Mouse (Mus musculus) erythroblast, embryonic 14.5 days (primary cell): ENCODE results near the gene Plekha5. TPM values are rescaled to one million over a fixed set of nuclear protein-coding genes. Genes with fewer than 3 reads are reported as not detected.

Source experiments
- H3K27me3 ChIP-seq: 2 replicates; pipeline ENCODE4 v1.6.1; 2012; ENCODE audit warnings: inconsistent platforms; ENCODE audit not compliant: control insufficient read depth
- H3K36me3 ChIP-seq: 2 replicates; pipeline ENCODE4 v1.6.1; 2012; ENCODE audit warnings: mild to moderate bottlenecking, inconsistent platforms; ENCODE audit not compliant: control insufficient read depth
- H3K4me1 ChIP-seq: 2 replicates; pipeline ENCODE4 v1.6.1; 2012; ENCODE audit warnings: inconsistent platforms; ENCODE audit not compliant: control insufficient read depth
- H3K4me3 ChIP-seq: replicated peaks from 2 replicates; pipeline ENCODE3; 2012; ENCODE audit warnings: moderate library complexity, mild to moderate bottlenecking, inconsistent platforms
- H3K9me3 ChIP-seq: 2 replicates; pipeline ENCODE4 v1.6.1; 2012; ENCODE audit warnings: low read length, inconsistent platforms, mixed read lengths; ENCODE audit not compliant: control insufficient read depth
- GATA1 ChIP-seq: IDR thresholded peaks from 2 replicates; pipeline ENCODE4 v1.6.1; 2012; ENCODE audit warnings: low read length, inconsistent platforms, mixed read lengths
- TAL1 ChIP-seq: IDR thresholded peaks from 3 replicates; pipeline ENCODE4 v1.6.1; 2012; ENCODE audit warnings: low read length, inconsistent platforms, mixed read lengths
- polyA plus RNA-seq: library from polyadenylated mRNA; stranded (reverse); fragments of >175 nt; gene quantifications from 2 replicates; pipeline ENCODE4 v1.2.3, GENCODE M21; 2012

Plekha5 gene
- polyA plus RNA-seq, 1 experiment: 0.01 TPM

DNA sequence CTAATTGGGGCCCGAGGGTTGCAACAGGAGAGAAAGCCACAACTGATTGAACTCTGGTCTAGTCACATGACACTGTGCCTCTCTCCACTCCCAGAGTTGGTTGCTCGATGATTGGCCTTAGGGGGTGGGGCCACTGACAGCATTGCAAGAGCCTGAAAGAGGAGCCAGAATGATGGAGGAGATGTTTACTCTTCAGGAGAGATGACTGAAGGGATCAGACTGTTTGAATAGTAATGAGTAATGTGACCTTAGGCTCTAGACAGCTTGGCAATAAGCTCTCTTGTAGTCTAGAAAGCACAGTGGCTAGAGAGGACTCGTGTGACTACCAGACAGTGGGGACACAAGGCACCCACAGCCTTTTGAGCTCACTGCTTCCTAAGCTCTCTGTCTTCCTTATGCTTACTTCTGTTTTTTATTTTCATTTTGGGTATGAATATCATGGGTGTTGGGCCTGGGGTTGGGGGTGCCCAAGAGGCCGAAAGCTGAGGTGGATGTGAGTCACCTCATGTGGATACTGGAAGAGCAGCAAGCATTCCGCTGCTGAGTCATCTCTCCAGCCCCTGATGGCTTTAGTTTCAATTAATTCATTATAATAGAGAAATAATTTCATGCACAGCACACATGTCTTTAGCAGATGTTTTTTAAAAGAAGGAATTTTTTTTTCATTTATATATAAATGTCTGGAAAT is 124.4 kb downstream of the Plekha5 start:
- H3K27me3 ChIP-seq: no peaks in the 10 kb centered on the region
- TF ChIP-seq GATA1 (no peak), TAL1 (no peak)
- H3K4me1 ChIP-seq: no peaks in the 10 kb centered on the region
- H3K36me3 ChIP-seq: peaks cover 4% of the 10 kb centered on the region; the same call in 1 of the 2 replicates
- H3K4me3 ChIP-seq: no peak overlapping the region
- no peaks in the 10 kb centered on the region for H3K9me3 ChIP-seq

GRCm38 (mm10) chr6:140550741-140551140 is 126.9 kb downstream of the Plekha5 start:
- Histone ChIP-seq H3K4me1 (no peaks in the 10 kb centered on the region), H3K9me3 (no peaks in the 10 kb centered on the region), H3K27me3 (no peaks in the 10 kb centered on the region), H3K36me3 (peaks cover 2% of the 10 kb centered on the region; the same call in 1 of the 2 replicates), H3K4me3 (no peak overlapping the region)
- TF ChIP-seq TAL1 (no peak), GATA1 (no peak)

- no peaks in the 10 kb centered on the region for H3K9me3 ChIP-seq
- TF ChIP-seq GATA1 (no peak), TAL1 (no peak)
- no peak overlapping the region for H3K4me3 ChIP-seq
- peaks cover 2% of the 10 kb centered on the region; the same call in 1 of the 2 replicates for H3K36me3 ChIP-seq
- no peaks in the 10 kb centered on the region for H3K27me3 ChIP-seq
- no peaks in the 10 kb centered on the region for H3K4me1 ChIP-seq
These were observed 130.4 kb downstream of the Plekha5 start for GRCm38 (mm10) chr6:140554261-140554660.

DNA sequence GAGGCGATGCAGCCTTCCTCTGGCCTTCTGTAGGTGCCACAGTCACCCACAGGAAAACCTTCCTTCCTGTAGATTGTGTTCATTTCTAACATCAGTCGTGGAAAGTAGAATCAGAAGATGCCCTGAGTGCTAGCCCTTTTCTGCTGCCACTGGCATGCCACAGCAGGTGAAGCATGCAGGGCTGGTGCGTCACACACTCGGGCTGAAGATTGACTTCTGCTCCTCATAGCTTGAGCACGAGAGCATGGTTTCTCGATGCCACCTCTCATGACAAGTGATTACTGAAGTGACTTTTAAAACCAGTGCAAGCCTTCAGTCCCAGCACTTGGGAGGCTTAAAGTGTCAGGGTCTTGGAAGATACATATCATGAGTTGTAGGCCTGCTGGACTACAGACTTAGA is 135.6 kb downstream of the Plekha5 start:
- H3K4me3 ChIP-seq: no peak overlapping the region
- H3K36me3 ChIP-seq: no peaks in the 10 kb centered on the region; the same call in 1 of the 2 replicates
- H3K4me1 ChIP-seq: peaks cover 6% of the 10 kb centered on the region
- no peaks in the 10 kb centered on the region for H3K9me3 ChIP-seq
- no peak for TF ChIP-seq GATA1
- TF ChIP-seq TAL1: no peak
- H3K27me3 ChIP-seq: no peaks in the 10 kb centered on the region

DNA sequence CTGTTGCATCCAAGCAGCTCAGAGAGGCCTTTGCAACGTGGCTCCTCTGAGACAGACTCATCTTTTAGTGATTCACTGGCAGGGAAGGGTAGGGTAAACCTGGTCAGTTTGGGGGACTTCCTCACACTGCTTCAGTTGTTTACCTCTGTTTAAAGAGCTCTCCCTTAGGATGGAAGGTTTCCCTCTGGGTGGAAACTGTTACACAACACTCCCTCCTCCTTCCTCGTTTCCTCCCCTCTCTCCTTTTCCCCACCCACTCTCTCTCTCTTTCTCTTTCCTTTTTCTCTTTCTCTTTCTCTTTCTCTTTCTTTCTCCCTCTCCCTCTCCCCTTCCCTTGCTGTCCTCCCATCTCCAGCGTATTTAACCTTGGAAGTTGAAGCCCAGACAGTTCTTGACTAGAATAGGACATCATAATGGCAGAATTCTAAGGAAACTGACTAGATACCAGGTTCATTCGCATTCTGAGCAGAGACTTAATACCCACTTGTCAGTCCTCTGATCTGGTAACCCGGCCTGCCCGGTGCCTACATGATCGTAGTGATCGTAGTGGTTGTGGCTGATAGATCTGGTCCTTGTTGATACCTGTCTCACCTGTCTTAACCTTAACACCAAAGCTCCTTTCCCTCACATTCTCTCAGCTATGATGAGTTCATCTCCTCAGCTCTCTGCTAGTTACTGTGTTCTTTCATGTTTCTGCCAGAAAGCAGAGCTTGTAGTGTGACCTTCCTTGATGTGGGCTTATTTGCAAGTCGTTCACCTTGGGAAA is 137.5 kb downstream of the Plekha5 start:
- H3K36me3 ChIP-seq: no peaks in the 10 kb centered on the region
- H3K27me3 ChIP-seq: no peaks in the 10 kb centered on the region
- no peaks in the 10 kb centered on the region for H3K9me3 ChIP-seq
- no peak for TF ChIP-seq TAL1
- TF ChIP-seq GATA1: no peak
- H3K4me1 ChIP-seq: peaks cover 6% of the 10 kb centered on the region
- no peak overlapping the region for H3K4me3 ChIP-seq

GRCm38 (mm10) chr6:140561917-140562590 is 138.2 kb downstream of the Plekha5 start:
- Histone ChIP-seq H3K4me3 (no peak overlapping the region), H3K27me3 (no peaks in the 10 kb centered on the region), H3K4me1 (peaks cover 6% of the 10 kb centered on the region), H3K9me3 (no peaks in the 10 kb centered on the region), H3K36me3 (no peaks in the 10 kb centered on the region)
- TF ChIP-seq TAL1 (no peak), GATA1 (no peak)

DNA sequence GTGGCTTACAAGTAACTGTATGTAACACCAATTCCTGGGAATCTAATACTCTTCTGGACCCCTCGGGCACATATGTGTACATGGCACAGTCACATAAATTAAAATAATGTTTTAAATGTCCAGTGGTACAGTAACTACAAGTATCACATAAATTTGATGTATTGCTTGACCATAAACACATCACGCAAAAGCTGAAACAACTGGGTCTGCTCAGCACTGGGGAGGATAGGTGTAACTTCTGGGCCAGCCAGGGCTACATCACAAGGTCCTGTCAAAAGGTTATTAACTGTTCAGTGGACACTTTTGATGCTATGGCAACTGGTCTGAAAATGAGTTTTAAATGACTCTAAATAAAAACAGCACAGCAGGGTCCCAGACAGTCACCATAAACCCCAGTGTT is 143.3 kb downstream of the Plekha5 start:
- H3K9me3 ChIP-seq: no peaks in the 10 kb centered on the region
- TF ChIP-seq TAL1: no peak
- no peak for TF ChIP-seq GATA1
- no peaks in the 10 kb centered on the region for H3K4me1 ChIP-seq
- H3K4me3 ChIP-seq: no peak overlapping the region
- H3K27me3 ChIP-seq: no peaks in the 10 kb centered on the region
- H3K36me3 ChIP-seq: no peaks in the 10 kb centered on the region; the same call in 1 of the 2 replicates

DNA sequence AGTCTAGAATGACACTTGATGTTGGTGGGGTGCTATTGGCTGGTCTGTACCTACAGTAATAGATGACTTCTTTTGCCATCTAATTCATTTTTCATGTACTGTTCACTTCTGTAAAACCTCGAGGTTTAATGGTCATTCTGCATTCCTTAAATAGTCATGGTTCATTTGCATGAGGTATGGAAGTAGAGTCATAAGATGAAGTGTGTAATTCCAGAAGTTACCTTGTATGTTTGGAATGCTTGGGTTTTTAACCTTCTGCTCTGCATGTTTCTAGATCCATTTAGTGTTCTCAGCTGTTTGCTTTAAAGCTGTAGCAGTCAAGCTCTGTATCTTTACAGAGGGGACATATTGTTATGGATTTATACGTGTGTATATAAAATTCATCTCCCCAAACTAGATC is 144.0 kb downstream of the Plekha5 start:
- H3K4me1 ChIP-seq: no peaks in the 10 kb centered on the region
- H3K27me3 ChIP-seq: no peaks in the 10 kb centered on the region
- H3K4me3 ChIP-seq: no peak overlapping the region
- H3K9me3 ChIP-seq: no peaks in the 10 kb centered on the region
- TF ChIP-seq TAL1: no peak
- TF ChIP-seq GATA1: no peak
- H3K36me3 ChIP-seq: no peaks in the 10 kb centered on the region; the same call in 1 of the 2 replicates

GRCm38 (mm10) chr6:140570152-140570551 is 146.3 kb downstream of the Plekha5 start:
- H3K36me3 ChIP-seq: no peaks in the 10 kb centered on the region; the same call in 1 of the 2 replicates
- TF ChIP-seq GATA1: no peak
- no peak for TF ChIP-seq TAL1
- no peaks in the 10 kb centered on the region for H3K27me3 ChIP-seq

More at GRCm38 (mm10) chr6:140570152-140570551, 146.3 kb downstream of the Plekha5 start:
- no peak overlapping the region for H3K4me3 ChIP-seq
- H3K4me1 ChIP-seq: no peaks in the 10 kb centered on the region
- no peaks in the 10 kb centered on the region for H3K9me3 ChIP-seq
